Mouse (Mus musculus) heart, embryonic 10.5 days (tissue): ENCODE measurements around the gene Gm45337. TPM values are rescaled to one million over a fixed set of nuclear protein-coding genes. Genes with fewer than 3 reads are reported as not detected.
"Not testable (repeated sequence)": the region's sequence is repeated elsewhere in the genome, so short reads cannot be mapped to it uniquely, and the experiment has no call there.

Source experiments
- DNase-seq: peaks from one replicate; pipeline ENCODE4 v3.0.0-alpha.2; 2017; ENCODE audit warnings: low spot score
- H3K27ac ChIP-seq: fragments of 300-500 bp; sonication (generic); 2 replicates; pipeline ENCODE4 v1.5.1; 2016; ENCODE audit warnings: mild to moderate bottlenecking
- H3K27me3 ChIP-seq: fragments of 300-500 bp; sonication (generic); 2 replicates; pipeline ENCODE4 v1.6.1; 2016; ENCODE audit warnings: mild to moderate bottlenecking; ENCODE audit not compliant: poor library complexity, insufficient read depth, severe bottlenecking
- H3K36me3 ChIP-seq: fragments of 300-500 bp; sonication (generic); 2 replicates; pipeline ENCODE4 v1.6.1; 2016; ENCODE audit warnings: mild to moderate bottlenecking, moderate library complexity
- H3K4me1 ChIP-seq: fragments of 300-500 bp; sonication (generic); 2 replicates; pipeline ENCODE4 v1.6.1; 2016; ENCODE audit warnings: mild to moderate bottlenecking
- H3K4me3 ChIP-seq: fragments of 300-500 bp; sonication (generic); 2 replicates; pipeline ENCODE4 v1.5.1; 2016; ENCODE audit warnings: mild to moderate bottlenecking, moderate library complexity
- H3K9me3 ChIP-seq: fragments of 300-500 bp; sonication (generic); 2 replicates; pipeline ENCODE4 v1.6.1; 2016; ENCODE audit warnings: mild to moderate bottlenecking, moderate library complexity
- WGBS: fragments of 180-500 bp; shearing (Covaris S2); methylation state at CpG from one replicate; pipeline ENCODE4 v1.1.7; 2016; 5-methylcytosine and 5-hydroxymethylcytosine counted together
- polyA plus RNA-seq: library from polyadenylated mRNA; unstranded; fragments of >200 nt; fragmentation: Nextera tagmentation; extraction: Ambion mirVana; gene quantifications from 2 replicates; pipeline ENCODE4 v1.2.1, GENCODE M21; 2016

Gene Gm45337
- polyA plus RNA-seq, 1 experiment from 2014 or later, result not detected

DNA sequence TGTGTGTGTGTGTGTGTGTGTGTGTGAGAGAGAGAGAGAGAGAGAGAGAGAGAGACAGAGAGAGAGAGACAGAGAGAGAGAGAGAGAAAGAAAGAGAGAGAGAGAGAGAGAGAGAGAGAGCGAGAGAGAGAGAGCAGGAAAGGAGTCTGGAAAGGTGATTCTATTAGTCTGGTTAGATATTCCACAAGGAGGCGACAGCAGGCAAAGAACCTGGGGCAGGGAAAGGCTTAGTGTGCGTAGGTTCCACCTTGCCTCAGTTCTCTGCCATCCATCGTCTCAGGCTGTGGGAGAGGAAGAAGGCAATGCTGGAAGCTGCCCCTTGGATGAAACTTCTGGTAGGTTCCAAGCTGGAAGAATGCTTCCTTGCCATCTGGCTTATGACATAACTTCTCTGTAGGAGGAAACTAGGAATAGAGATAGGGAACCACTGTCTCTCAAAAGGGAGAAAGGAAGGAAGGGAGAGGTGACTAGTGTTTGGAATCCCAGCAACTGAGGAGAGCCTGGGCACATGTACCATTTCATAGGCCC lies 1.1 kb upstream of the Gm45337 start:
- no peak overlapping the region for H3K27ac ChIP-seq

DNA sequence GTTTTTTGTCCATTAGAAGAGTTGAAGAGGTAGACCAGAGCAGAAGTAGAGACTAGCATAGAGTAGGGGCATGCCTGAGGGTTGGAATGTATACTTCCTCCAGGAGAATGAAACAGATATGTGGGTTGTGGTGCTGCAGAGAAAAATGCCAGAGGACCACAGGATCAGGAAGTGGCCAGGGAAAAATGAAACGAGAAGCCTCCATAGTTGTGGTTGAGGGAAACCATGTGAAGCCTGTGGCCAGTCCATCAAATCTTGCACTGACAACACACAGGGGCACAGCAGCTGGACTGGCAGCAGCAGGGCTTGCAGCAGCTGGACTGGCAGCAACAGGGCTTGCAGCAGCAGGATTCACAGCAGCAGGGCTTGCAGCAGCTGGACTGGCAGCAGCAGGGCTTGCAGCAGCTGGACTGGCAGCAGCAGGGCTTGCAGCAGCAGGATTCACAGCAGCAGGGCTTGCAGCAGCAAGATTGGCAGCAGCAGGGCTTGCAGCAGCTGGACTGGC lies 849 bp downstream of the Gm45337 start:
- not testable (repeated sequence) for H3K36me3 ChIP-seq, H3K9me3 ChIP-seq, H3K4me1 ChIP-seq, H3K27ac ChIP-seq, DNase-seq, H3K4me3 ChIP-seq
- WGBS, result 59% methylated on average over 1 of the region's 1 CpGs
- H3K27me3 ChIP-seq, result peaks cover 17% of the 10 kb centered on the region

More for the DNA sequence above, 1.1 kb upstream of the Gm45337 start:
- WGBS, result 34% methylated on average over 4 of the region's 4 CpGs
- Histone ChIP-seq H3K4me1 (0 out of 2 replicates have a peak, but pooled peaks cover 5% of the 10 kb centered on the region), H3K9me3 (no peaks in the 10 kb centered on the region), H3K36me3 (no peaks in the 10 kb centered on the region), H3K27me3 (peaks cover 17% of the 10 kb centered on the region), H3K4me3 (no peak overlapping the region)
- DNase-seq, result no peak

DNA sequence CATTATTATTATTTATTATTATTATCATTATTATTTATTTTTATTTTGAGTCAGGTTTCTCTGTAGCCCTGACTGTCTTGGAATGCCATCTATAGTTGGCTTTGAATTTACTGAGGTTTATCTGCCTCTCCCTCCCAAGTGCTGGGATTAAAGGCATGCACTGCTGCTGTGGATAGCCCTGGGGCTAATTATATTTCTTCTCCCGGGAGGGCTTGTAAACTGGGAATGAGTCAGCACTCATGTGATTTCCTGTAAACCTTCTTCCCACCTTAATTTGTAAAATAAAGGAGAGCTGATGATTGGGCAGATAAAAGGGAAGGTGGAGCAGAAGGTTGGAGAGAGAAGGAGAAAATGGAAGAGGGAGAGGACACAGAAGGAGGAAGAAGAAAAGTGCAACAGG lies 3.7 kb downstream of the Gm45337 start:
- H3K4me1 ChIP-seq, result 0 out of 2 replicates have a peak, but pooled peaks cover 5% of the 10 kb centered on the region
- peaks cover 17% of the 10 kb centered on the region for H3K27me3 ChIP-seq
- H3K4me3 ChIP-seq, result no peak overlapping the region
- no peaks in the 10 kb centered on the region for H3K36me3 ChIP-seq
- no peaks in the 10 kb centered on the region for H3K9me3 ChIP-seq
- WGBS, result 23% methylated on average over 1 of the region's 1 CpGs
- H3K27ac ChIP-seq, result no peak overlapping the region
- DNase-seq, result no peak

DNA sequence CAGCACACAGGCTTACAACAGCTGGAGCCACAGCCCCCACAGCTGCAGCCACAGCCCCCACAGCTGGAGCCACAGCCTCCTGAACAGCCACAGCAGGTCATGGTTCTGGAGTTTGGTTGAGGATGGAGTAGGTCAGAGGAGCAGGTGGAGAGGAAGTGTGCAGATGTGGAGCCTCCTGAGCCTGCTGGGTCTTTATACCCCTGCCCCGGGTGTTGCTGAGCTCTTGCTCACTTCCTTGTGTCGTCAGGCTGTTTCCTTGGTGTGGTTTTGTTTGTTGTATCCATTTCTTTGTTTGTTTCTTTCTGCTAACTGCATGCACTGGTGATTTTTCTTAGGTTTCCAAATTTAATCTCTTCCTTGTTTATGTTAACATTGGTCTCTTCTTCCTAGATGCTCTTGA lies 8.5 kb downstream of the Gm45337 start, which contains the start of gene Gm39115:
Gene Gm39115 (minus strand): TSS at position 101 of the 400 bp plus-strand sequence.
- H3K9me3 ChIP-seq, result not testable (repeated sequence)
- 52% methylated on average over 2 of the region's 2 CpGs for WGBS

DNA sequence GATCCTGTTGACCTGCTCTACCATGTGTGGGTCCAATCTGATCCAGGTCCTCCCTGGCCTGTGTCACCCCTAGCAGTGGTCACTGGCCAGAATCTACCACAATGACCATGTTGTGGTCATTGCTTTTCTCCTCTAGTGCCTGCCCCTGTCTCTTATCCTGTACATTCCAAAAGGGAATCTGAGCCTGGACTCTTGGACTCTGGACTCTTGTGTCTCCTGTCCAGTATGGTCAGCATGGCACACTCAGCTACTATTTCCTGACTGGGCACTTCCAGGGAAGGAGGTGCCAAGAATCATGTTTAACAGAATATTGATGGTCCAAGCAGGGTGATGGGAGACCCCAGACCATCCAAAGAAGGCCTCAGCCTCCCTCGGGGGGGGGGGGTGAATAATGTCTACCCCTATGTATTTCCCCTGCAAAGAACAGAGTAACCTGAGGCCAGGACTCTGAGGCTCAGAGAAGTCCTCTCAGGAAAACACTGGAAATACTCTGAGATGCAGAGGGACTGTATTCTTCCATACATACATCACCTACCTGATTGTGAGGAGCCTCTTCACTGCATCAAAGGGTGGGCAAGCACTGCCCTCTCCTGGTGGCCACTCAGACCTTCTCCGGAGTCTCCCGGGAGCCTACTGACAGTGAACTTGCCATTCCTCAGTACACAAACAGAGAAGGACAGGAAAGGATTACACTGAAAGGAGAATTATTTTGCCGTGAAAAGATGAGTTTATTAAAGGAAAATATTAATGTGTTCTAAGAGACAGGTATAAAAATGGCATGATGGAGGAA lies 10.0 kb downstream of the Gm45337 start:
- Histone ChIP-seq H3K4me1 (no peaks in the 10 kb centered on the region), H3K27ac (no peak overlapping the region), H3K4me3 (no peak overlapping the region), H3K36me3 (no peaks in the 10 kb centered on the region), H3K27me3 (peaks cover 5% of the 10 kb centered on the region; the same call in 1 of the 2 replicates), H3K9me3 (no peaks in the 10 kb centered on the region)
- DNase-seq, result no peak
- 53% methylated on average over 4 of the region's 4 CpGs for WGBS

More for the DNA sequence above, 8.5 kb downstream of the Gm45337 start, which contains the start of gene Gm39115:
- DNase-seq, H3K4me3 ChIP-seq, H3K4me1 ChIP-seq, H3K27me3 ChIP-seq, H3K36me3 ChIP-seq, H3K27ac ChIP-seq: not testable (repeated sequence)

DNA sequence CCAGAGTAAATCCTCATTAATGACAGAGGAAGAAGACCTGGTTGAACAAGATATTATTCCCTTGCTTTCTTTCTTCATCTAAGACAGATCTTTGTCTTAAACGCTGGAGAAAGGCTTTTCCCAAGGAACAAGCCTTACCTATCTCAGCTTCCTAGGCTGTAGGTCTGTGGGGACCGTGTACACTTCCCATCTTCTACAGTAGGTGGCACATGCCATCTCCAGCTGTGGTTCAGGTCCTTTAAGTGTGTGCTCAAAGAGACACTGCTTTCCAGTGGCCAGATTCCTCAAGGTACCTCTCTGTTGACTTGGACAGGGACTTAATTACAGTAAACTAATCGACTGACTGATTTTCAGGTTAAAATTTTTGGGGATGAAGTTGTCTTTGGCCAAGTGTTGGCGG lies 15.6 kb downstream of the Gm45337 start:
- Histone ChIP-seq H3K27me3 (peaks cover 10% of the 10 kb centered on the region; the same call in 1 of the 2 replicates), H3K4me3 (no peak overlapping the region), H3K27ac (no peak overlapping the region), H3K36me3 (no peaks in the 10 kb centered on the region), H3K4me1 (no peaks in the 10 kb centered on the region), H3K9me3 (no peaks in the 10 kb centered on the region)
- 58% methylated on average over 4 of the region's 4 CpGs for WGBS
- DNase-seq, result no peak

DNA sequence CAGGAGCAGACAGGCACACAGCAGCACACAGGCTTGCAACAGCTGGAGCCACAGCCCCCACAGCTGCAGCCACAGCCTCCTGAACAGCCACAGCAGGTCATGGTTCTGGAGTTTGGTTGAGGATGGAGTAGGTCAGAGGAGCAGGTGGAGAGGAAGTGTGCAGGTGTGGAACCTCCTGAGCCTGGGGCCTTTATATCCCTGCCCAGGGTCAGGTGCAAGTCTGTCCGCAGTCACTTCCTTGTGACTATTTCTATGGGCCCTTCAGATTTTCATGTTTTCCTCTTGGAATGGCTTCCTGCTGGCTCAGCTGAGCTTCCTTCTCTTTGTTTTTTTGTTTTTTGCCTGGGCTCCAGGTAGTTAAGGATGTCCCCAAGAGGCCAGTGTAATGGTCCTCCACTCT lies 23.8 kb downstream of the Gm45337 start, which contains the start of gene Gm45618:
Gene Gm45618 (minus strand): TSS at position 101 of the 400 bp plus-strand sequence.
- H3K4me1 ChIP-seq, DNase-seq, H3K27ac ChIP-seq, H3K36me3 ChIP-seq, H3K4me3 ChIP-seq, H3K9me3 ChIP-seq: not testable (repeated sequence)
- WGBS, result 83% methylated on average over 1 of the region's 1 CpGs
- peaks cover 16% of the 10 kb centered on the region; the same call in 1 of the 2 replicates for H3K27me3 ChIP-seq

DNA sequence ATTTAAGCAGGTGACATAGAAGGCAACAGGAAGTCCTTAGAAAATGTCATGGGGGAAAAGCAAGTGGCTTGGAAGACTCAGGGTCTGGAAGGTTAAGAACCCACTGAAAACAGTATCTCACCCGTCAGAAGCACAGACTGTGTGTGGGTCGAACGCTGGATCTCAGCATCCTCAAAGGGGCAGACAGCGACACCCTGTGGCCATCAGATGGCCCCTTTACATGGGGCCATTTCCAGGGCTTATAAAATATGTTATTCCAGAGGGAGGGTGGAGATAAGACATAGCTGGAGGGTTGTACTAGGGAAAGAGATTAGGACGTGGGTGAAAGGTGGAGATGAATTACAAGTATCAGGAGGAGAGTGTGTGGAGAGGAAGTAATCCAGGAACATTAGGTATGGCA lies 24.8 kb downstream of the Gm45337 start:
- Histone ChIP-seq H3K27me3 (peaks cover 16% of the 10 kb centered on the region; the same call in 1 of the 2 replicates), H3K36me3 (no peaks in the 10 kb centered on the region), H3K27ac (no peak overlapping the region), H3K4me3 (no peak overlapping the region), H3K9me3 (no peaks in the 10 kb centered on the region), H3K4me1 (no peaks in the 10 kb centered on the region)
- 16% methylated on average over 5 of the region's 5 CpGs for WGBS
- no peak for DNase-seq

DNA sequence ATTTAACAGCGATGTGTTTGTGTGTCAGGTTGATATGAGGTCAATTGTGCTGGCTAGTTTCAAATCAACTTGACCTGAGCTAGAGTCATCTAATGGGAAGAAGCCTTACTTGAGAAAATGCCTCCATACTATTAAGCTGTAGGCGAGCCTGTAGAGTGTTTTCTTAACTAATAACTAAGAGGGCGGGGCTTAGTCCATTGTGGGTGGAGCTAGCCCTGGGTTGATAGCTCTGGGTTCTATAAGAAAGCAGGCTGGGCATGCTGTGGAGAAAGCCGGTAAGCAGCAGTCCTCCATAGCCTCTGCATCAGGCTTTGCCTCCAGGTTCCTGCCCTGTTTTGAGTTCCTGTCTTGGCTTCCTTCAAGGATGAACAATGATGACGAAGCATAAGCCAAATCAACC lies 39.7 kb downstream of the Gm45337 start:
- Histone ChIP-seq H3K4me1 (no peaks in the 10 kb centered on the region), H3K36me3 (no peaks in the 10 kb centered on the region), H3K9me3 (no peaks in the 10 kb centered on the region), H3K4me3 (no peak overlapping the region), H3K27me3 (peaks cover 5% of the 10 kb centered on the region; the same call in 1 of the 2 replicates), H3K27ac (no peak overlapping the region)
- DNase-seq, result no peak
- 52% methylated on average over 5 of the region's 5 CpGs for WGBS

DNA sequence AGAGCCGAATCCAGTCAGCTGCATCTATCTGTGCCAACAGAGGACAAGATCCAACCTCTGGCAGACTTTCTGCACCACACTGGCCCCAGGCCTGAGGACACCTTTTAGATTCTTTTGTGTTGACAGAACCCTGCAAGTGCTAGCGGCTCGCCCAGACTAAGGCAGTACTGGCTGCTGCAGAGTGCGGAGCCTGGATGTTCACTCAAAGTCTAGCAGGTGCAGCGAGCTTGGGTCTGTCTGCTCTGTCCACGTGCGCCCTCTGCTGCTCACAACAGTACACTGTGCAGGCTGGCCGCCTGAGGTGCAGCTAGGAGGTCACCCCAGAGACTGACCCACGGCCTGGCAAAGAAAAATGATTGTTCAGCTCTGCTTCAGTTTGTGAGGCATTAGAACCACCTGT lies 46.6 kb downstream of the Gm45337 start:
- H3K36me3 ChIP-seq, result no peaks in the 10 kb centered on the region
- H3K4me3 ChIP-seq, result no peak overlapping the region
- H3K27me3 ChIP-seq, result peaks cover 71% of the 10 kb centered on the region
- H3K27ac ChIP-seq, result no peak overlapping the region
- WGBS, result 13% methylated on average over 9 of the region's 9 CpGs
- H3K9me3 ChIP-seq, result no peaks in the 10 kb centered on the region
- DNase-seq, result peak; percentile 93
- peaks cover 32% of the 10 kb centered on the region for H3K4me1 ChIP-seq

DNA sequence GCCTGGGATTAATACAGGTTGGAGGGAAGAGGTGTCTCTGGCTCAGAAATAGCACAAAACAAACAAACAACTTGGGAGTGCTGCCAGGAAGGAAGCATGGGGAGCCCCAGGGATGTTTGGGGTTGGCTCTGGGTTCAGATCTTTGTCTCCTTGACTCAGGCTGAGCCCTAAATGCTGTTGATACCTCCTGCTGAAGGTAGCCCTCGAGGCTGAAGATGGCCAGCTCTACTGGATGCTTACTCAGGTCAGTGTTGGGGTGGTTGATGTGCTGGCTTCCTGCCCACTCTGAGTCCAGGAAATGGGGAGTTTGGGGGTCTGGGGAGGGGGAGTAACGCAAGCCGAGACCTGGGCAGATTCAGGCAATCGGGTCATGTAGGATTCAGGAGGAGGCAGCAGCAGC lies 47.7 kb downstream of the Gm45337 start:
- no peak for DNase-seq
- Histone ChIP-seq H3K4me3 (no peak overlapping the region), H3K27ac (no peak overlapping the region), H3K27me3 (peaks cover 82% of the 10 kb centered on the region), H3K9me3 (no peaks in the 10 kb centered on the region), H3K36me3 (no peaks in the 10 kb centered on the region), H3K4me1 (peaks cover 38% of the 10 kb centered on the region)
- whole genome bisulfite sequencing, result 64% methylated on average over 4 of the region's 4 CpGs

DNA sequence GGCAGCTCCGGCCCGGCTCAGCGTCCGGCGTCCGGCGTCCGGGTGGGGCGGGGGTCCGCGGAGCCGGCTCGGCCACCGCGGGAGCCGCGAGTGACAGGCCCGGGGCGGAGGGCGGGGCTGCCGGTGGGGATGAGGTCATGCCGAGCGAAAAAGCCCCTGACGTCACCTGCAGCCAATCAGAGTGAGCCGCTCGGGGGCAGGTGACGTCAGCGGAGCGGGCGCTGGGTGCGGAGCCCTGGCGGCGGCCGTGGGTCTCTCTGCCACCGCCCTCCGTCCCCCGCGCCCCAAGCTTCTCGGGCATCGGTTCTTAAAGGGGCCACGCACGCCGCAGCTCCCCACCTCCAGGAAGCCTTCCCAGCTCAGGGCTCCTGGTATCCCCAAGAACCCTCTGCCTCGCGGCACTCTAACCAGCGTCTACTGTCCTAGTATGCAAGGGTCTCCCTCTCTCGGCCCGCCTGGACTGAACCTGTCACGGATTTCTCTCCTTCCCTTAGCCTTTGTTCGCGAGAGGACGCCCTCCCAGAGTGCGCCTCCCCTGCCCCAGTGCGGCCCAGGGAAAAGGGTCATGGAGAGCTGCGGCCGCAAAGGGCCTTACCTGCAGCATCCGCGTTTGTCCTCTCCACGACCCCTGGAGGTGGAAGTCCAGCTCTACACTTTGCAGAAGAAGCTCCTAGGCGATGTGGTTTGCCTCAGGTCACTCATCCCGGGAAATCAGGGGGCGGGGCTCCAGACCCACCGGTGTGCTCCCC lies 49.0 kb downstream of the Gm45337 start, which contains the start of gene Dusp8:
Gene Dusp8 (minus strand): TSS at position 661 of the 749 bp plus-strand sequence.
- no peaks in the 10 kb centered on the region for H3K36me3 ChIP-seq
- H3K4me1 ChIP-seq, result peaks cover 51% of the 10 kb centered on the region
- H3K4me3 ChIP-seq, result peak within 1 kb of the TSS; percentile 88
- WGBS, result under 1% methylated on average over 63 of the region's 63 CpGs
- no peaks in the 10 kb centered on the region for H3K9me3 ChIP-seq
- DNase-seq, result peak; percentile 95
- H3K27ac ChIP-seq, result peak within 1 kb of the TSS; percentile 92
- peaks cover 95% of the 10 kb centered on the region for H3K27me3 ChIP-seq
